ENCODE assay signal across 22 mouse cellular contexts in genomic region chr4:155649355-155649754, GRCm38 (mm10). TPM values are rescaled to one million over a fixed set of nuclear protein-coding genes. Genes with fewer than 3 reads are reported as not detected.
"Had no signal": no experiment of that assay in that cellular context is flagged by ENCODE, and none has a peak within 500 bp of the region (broad histone marks: within the 10 kb centered on the region; RNA-seq: fewer than 3 reads in every experiment).

No protein-coding gene starts in this region.

- H3K4me3 ChIP-seq: lung, embryonic 15.5 days; megakaryocyte, embryonic 14.5 days; midbrain, embryonic 13.5 days; midbrain, embryonic 15.5 days; neural tube, embryonic 12.5 days; stomach, embryonic 15.5 days had no signal

- H3K27ac ChIP-seq: lung, embryonic 15.5 days; macrophage; midbrain, embryonic 13.5 days; midbrain, embryonic 15.5 days; neural tube, embryonic 12.5 days; stomach, embryonic 15.5 days; stomach, postnatal 0 days had no signal

- H3K9me3 ChIP-seq: lung, embryonic 15.5 days; midbrain, embryonic 13.5 days; midbrain, embryonic 15.5 days; neural tube, embryonic 12.5 days; stomach, embryonic 15.5 days had no signal

- DNase-seq: lung, adult 2 months; lung, postnatal 14 days; lung, postnatal 36 days; right cerebral cortex, postnatal 14 days; thymus, adult 2 months; thymus, postnatal 25 days; thymus, postnatal 4 days had no signal

- H3K9ac ChIP-seq: lung, embryonic 15.5 days; midbrain, embryonic 13.5 days; midbrain, embryonic 15.5 days; neural tube, embryonic 12.5 days; stomach, embryonic 15.5 days had no signal

- H3K4me2 ChIP-seq: lung, embryonic 15.5 days; midbrain, embryonic 11.5 days; midbrain, embryonic 13.5 days; midbrain, embryonic 15.5 days; neural tube, embryonic 12.5 days; stomach, embryonic 15.5 days had no signal

- ATAC-seq: lung, postnatal 0 days; midbrain, embryonic 13.5 days; midbrain, embryonic 15.5 days had no signal

RNA-seq across cellular contexts. Expression of gene Mmp23, which starts 3.8 kb away (rescaled TPM):
- polyA plus RNA-seq: macrophage had no signal

RNA-seq across cellular contexts. Expression of gene Gm10563, which starts 4.1 kb away (rescaled TPM):
- polyA plus RNA-seq: lung, adult 2 months; lung, embryonic 15.5 days; lung, postnatal 0 days; macrophage; midbrain, embryonic 11.5 days; midbrain, embryonic 13.5 days; midbrain, embryonic 15.5 days; midbrain, postnatal 0 days; neural tube, embryonic 12.5 days; neural tube, embryonic 14.5 days; spleen, adult 2 months; stomach, embryonic 15.5 days; stomach, postnatal 0 days; testis, adult 2 months; thymus, adult 2 months; urinary bladder, adult 2 months had no signal
